Mouse (Mus musculus): ENCODE results near the gene Shisal2a.

- TF ChIP-seq CTCF (IDR thresholded peaks at IDR 0.05; ENCODE audit: low read depth, low read length) (no peak), TAL1 (conservative IDR thresholded peaks at IDR 0.05; ENCODE audit: low read depth, low read length) (no peak), GATA1 (IDR thresholded peaks at IDR 0.05; ENCODE audit: borderline replicate concordance, low read length) (no peak), GATA2 (IDR thresholded peaks at IDR 0.05; ENCODE audit: borderline replicate concordance, low read depth, low read length) (no peak)
These were observed 47.7 kb downstream of the Shisal2a start for GRCm38 (mm10) chr4:108335413-108335812.

Measured in G1E (cell line).